Mouse (Mus musculus) hindbrain, embryonic 13.5 days (tissue): ENCODE results near the gene Olfr153. TPM values are rescaled to one million over a fixed set of nuclear protein-coding genes. Genes with fewer than 3 reads are reported as not detected.
"Not testable (repeated sequence)": the region's sequence is repeated elsewhere in the genome, so short reads cannot be mapped to it uniquely, and the experiment has no call there.

ENCODE experiments used
- ATAC-seq: fragments of 200-750 bp; cut with Nextera tagmentation; 2 replicates; pipeline ENCODE4 v1.8.0; 2017; ENCODE audit warnings: moderate TSS enrichment; ENCODE audit not compliant: low FRiP score
- H3K27ac ChIP-seq: fragments of 300-500 bp; sonication (generic); 2 replicates; pipeline ENCODE4 v1.5.1; 2015; ENCODE audit warnings: inconsistent platforms, mild to moderate bottlenecking, moderate library complexity
- H3K27me3 ChIP-seq: fragments of 300-500 bp; sonication (generic); 2 replicates; pipeline ENCODE4 v1.6.1; 2015; ENCODE audit warnings: mild to moderate bottlenecking, inconsistent platforms
- H3K36me3 ChIP-seq: fragments of 300-500 bp; sonication (generic); 2 replicates; pipeline ENCODE4 v1.6.1; 2015; ENCODE audit warnings: mild to moderate bottlenecking, inconsistent platforms
- H3K4me1 ChIP-seq: fragments of 300-500 bp; sonication (generic); replicated peaks from 2 replicates; pipeline ENCODE4 v1.6.1; 2015; ENCODE audit warnings: inconsistent platforms
- H3K4me2 ChIP-seq: fragments of 300-500 bp; sonication (generic); 2 replicates; pipeline ENCODE4 v1.6.1; 2015; ENCODE audit warnings: inconsistent platforms, mild to moderate bottlenecking, moderate library complexity
- H3K4me3 ChIP-seq: fragments of 300-500 bp; sonication (generic); 2 replicates; pipeline ENCODE4 v1.5.1; 2015; ENCODE audit warnings: mild to moderate bottlenecking, inconsistent platforms
- H3K9ac ChIP-seq: fragments of 300-500 bp; sonication (generic); 2 replicates; pipeline ENCODE4 v1.6.1; 2015; ENCODE audit warnings: mild to moderate bottlenecking, inconsistent platforms
- H3K9me3 ChIP-seq: fragments of 300-500 bp; sonication (generic); 2 replicates; pipeline ENCODE4 v1.6.1; 2016; ENCODE audit warnings: inconsistent platforms
- WGBS: fragments of 180-500 bp; shearing (Covaris S2); methylation state at CpG from one replicate; pipeline ENCODE4 v1.1.7; 2015; 5-methylcytosine and 5-hydroxymethylcytosine counted together
- polyA plus RNA-seq: library from polyadenylated mRNA; unstranded; fragments of >200 nt; fragmentation: Nextera tagmentation; extraction: Ambion mirVana; gene quantifications from 2 replicates; pipeline ENCODE4 v1.2.1, GENCODE M21; 2015

Gene Olfr153
- not detected in 2 replicates for polyA plus RNA-seq

- ATAC-seq: no peak
- H3K36me3 ChIP-seq: no peaks in the 10 kb centered on the region
- H3K4me3 ChIP-seq: no peak within 1 kb of the TSS
- no peak within 1 kb of the TSS for H3K9ac ChIP-seq
- H3K9me3 ChIP-seq: no peaks in the 10 kb centered on the region
- no peak within 1 kb of the TSS for H3K4me2 ChIP-seq
- H3K27me3 ChIP-seq: no peaks in the 10 kb centered on the region
- no peaks in the 10 kb centered on the region for H3K4me1 ChIP-seq
- H3K27ac ChIP-seq: no peak within 1 kb of the TSS
Observed at GRCm38 (mm10) chr2:87531496-87531895, at the start of gene Olfr153. Olfr153 (plus strand) TSS chr2:87531796.

- H3K27me3 ChIP-seq: no peaks in the 10 kb centered on the region
Observed at GRCm38 (mm10) chr2:87482276-87482675, 49.3 kb upstream of the Olfr153 start.

GRCm38 (mm10) chr2:87496993-87497392 is 34.6 kb upstream of the Olfr153 start, which contains the start of gene Pramel7:
Pramel7 (minus strand) TSS chr2:87497093.
- not testable (repeated sequence) for H3K4me2 ChIP-seq, H3K9me3 ChIP-seq, H3K9ac ChIP-seq, H3K4me1 ChIP-seq, H3K36me3 ChIP-seq, H3K27me3 ChIP-seq, H3K4me3 ChIP-seq, ATAC-seq, H3K27ac ChIP-seq
- WGBS: 94% methylated on average over 4 of the region's 5 CpGs

More at GRCm38 (mm10) chr2:87482276-87482675, 49.3 kb upstream of the Olfr153 start:
- H3K27ac ChIP-seq: no peak overlapping the region
- no peak overlapping the region for H3K9ac ChIP-seq
- no peak overlapping the region for H3K4me2 ChIP-seq
- H3K9me3 ChIP-seq: no peaks in the 10 kb centered on the region
- no peaks in the 10 kb centered on the region for H3K4me1 ChIP-seq
- WGBS: 81% methylated on average over 2 of the region's 2 CpGs
- H3K4me3 ChIP-seq: no peak overlapping the region
- no peaks in the 10 kb centered on the region for H3K36me3 ChIP-seq
- no peak for ATAC-seq

DNA sequence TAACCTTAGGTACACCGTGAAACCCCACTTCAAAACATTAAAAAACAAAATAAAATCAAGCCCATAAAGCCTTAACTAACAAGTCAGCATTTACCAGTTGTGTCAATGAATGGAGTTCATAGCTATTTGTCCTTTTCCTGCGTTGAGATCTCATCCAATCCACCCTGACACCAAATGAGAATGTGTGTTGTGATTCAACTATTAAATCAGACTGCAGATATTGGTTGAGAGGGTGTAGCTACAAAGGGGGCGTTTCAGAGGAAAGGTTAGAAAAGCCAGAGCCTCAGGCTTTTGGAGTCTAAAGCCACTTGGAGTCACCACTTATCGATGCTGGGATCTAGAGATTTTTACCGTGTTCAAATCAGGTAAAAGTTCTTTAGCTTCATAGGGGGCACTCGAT is 25.3 kb upstream of the Olfr153 start, which contains the start of gene Pramel6:
Gene Pramel6, plus strand, starts transcription at position 301 of the 400 bp plus-strand sequence.
- Histone ChIP-seq H3K4me1 (no peaks in the 10 kb centered on the region), H3K9ac (no peak within 1 kb of the TSS), H3K27me3 (no peaks in the 10 kb centered on the region), H3K27ac (no peak within 1 kb of the TSS), H3K4me3 (no peak within 1 kb of the TSS), H3K9me3 (no peaks in the 10 kb centered on the region), H3K4me2 (no peak within 1 kb of the TSS), H3K36me3 (no peaks in the 10 kb centered on the region)
- no peak for ATAC-seq
- WGBS: 90% methylated on average over 6 of the region's 6 CpGs

- Histone ChIP-seq H3K4me3 (no peak overlapping the region), H3K9ac (no peak overlapping the region), H3K36me3 (no peaks in the 10 kb centered on the region), H3K4me1 (no peaks in the 10 kb centered on the region), H3K4me2 (no peak overlapping the region), H3K9me3 (peaks cover 3% of the 10 kb centered on the region; the same call in 1 of the 2 replicates), H3K27ac (no peak overlapping the region), H3K27me3 (no peaks in the 10 kb centered on the region)
- ATAC-seq: no peak
- WGBS: 92% methylated on average over 2 of the region's 2 CpGs
Observed at GRCm38 (mm10) chr2:87515046-87515445, 16.6 kb upstream of the Olfr153 start.

- H3K4me1 ChIP-seq: no peaks in the 10 kb centered on the region
- no peak overlapping the region for H3K9ac ChIP-seq
- H3K27ac ChIP-seq: no peak overlapping the region
- peaks cover 3% of the 10 kb centered on the region; the same call in 1 of the 2 replicates for H3K9me3 ChIP-seq
- no peak overlapping the region for H3K4me2 ChIP-seq
- no peak for ATAC-seq
- H3K36me3 ChIP-seq: no peaks in the 10 kb centered on the region
- 82% methylated on average over 8 of the region's 8 CpGs for WGBS
- no peak overlapping the region for H3K4me3 ChIP-seq
- H3K27me3 ChIP-seq: no peaks in the 10 kb centered on the region
Observed at GRCm38 (mm10) chr2:87515457-87516060, 16.0 kb upstream of the Olfr153 start.

GRCm38 (mm10) chr2:87516581-87516980 is 15.0 kb upstream of the Olfr153 start:
- ATAC-seq: no peak
- H3K4me1 ChIP-seq: no peaks in the 10 kb centered on the region
- H3K9ac ChIP-seq: no peak overlapping the region
- H3K27ac ChIP-seq: no peak overlapping the region
- H3K9me3 ChIP-seq: peaks cover 3% of the 10 kb centered on the region; the same call in 1 of the 2 replicates
- no peaks in the 10 kb centered on the region for H3K36me3 ChIP-seq
- H3K4me2 ChIP-seq: no peak overlapping the region
- no peaks in the 10 kb centered on the region for H3K27me3 ChIP-seq
- WGBS: 93% methylated on average over 3 of the region's 3 CpGs
- no peak overlapping the region for H3K4me3 ChIP-seq

GRCm38 (mm10) chr2:87520651-87521050 is 10.9 kb upstream of the Olfr153 start:
- no peak overlapping the region for H3K27ac ChIP-seq
- no peaks in the 10 kb centered on the region for H3K27me3 ChIP-seq
- no peak for ATAC-seq
- no peak overlapping the region for H3K9ac ChIP-seq
- 89% methylated on average over 4 of the region's 4 CpGs for WGBS
- H3K9me3 ChIP-seq: peaks cover 3% of the 10 kb centered on the region; the same call in 1 of the 2 replicates
- H3K36me3 ChIP-seq: no peaks in the 10 kb centered on the region
- H3K4me3 ChIP-seq: no peak overlapping the region
- no peaks in the 10 kb centered on the region for H3K4me1 ChIP-seq
- no peak overlapping the region for H3K4me2 ChIP-seq

GRCm38 (mm10) chr2:87525899-87526616 is 5.5 kb upstream of the Olfr153 start:
- H3K27me3 ChIP-seq, H3K4me1 ChIP-seq, H3K27ac ChIP-seq, H3K36me3 ChIP-seq, H3K9me3 ChIP-seq, H3K9ac ChIP-seq: not testable (repeated sequence)
- peak overlapping the region; percentile 50 for H3K4me2 ChIP-seq
- 30% methylated on average over 39 of the region's 39 CpGs for WGBS
- peak; percentile 39; the same call in 1 of the 2 replicates for ATAC-seq
- H3K4me3 ChIP-seq: peak overlapping the region; percentile 28

- no peaks in the 10 kb centered on the region for H3K27me3 ChIP-seq
- no peak overlapping the region for H3K27ac ChIP-seq
- no peaks in the 10 kb centered on the region for H3K4me1 ChIP-seq
- no peaks in the 10 kb centered on the region for H3K36me3 ChIP-seq
- H3K9ac ChIP-seq: no peak overlapping the region
- no peak overlapping the region for H3K4me2 ChIP-seq
- WGBS: 64% methylated on average over 2 of the region's 2 CpGs
- H3K4me3 ChIP-seq: no peak overlapping the region
- no peaks in the 10 kb centered on the region for H3K9me3 ChIP-seq
- no peak for ATAC-seq
Observed at GRCm38 (mm10) chr2:87534826-87535225, 3.2 kb downstream of the Olfr153 start.

GRCm38 (mm10) chr2:87545442-87545841 is 13.8 kb downstream of the Olfr153 start, which contains the start of gene Olfr1128:
Olfr1128 (minus strand) TSS chr2:87545542.
- Histone ChIP-seq H3K4me1 (no peaks in the 10 kb centered on the region), H3K36me3 (no peaks in the 10 kb centered on the region), H3K27me3 (no peaks in the 10 kb centered on the region), H3K27ac (no peak within 1 kb of the TSS), H3K9ac (no peak within 1 kb of the TSS), H3K4me2 (no peak within 1 kb of the TSS), H3K9me3 (no peaks in the 10 kb centered on the region), H3K4me3 (no peak within 1 kb of the TSS)
- WGBS: 96% methylated on average over 1 of the region's 1 CpGs
- no peak for ATAC-seq

DNA sequence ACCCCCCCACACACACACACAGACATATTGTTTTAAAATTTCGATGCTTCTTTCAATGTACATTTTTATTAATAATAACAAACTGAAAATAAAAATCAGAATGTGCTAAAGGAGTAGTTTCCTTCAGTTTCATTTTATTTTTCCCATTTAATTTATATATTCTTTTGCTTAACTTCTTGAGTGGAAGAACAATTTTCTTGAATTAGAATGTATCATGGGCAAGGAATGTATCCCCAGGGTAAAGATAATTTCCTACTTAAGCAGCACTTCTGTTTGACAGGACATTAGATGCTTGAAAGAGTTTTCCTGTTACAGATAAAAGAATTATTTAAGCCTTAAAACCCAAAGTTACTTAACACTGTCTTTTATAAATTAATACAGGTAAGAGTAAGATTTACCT is 42.0 kb downstream of the Olfr153 start, which contains the start of gene Olfr1129:
Gene Olfr1129, plus strand, starts transcription at position 301 of the 400 bp plus-strand sequence.
- not testable (repeated sequence) for H3K9me3 ChIP-seq, H3K27me3 ChIP-seq, H3K4me2 ChIP-seq, H3K4me3 ChIP-seq, H3K9ac ChIP-seq, ATAC-seq, H3K27ac ChIP-seq, H3K36me3 ChIP-seq, H3K4me1 ChIP-seq
- WGBS: 82% methylated on average over 1 of the region's 1 CpGs
